Mouse (Mus musculus): Measurements from ENCODE around the gene Enpp1. TPM values are rescaled to one million over a fixed set of nuclear protein-coding genes. Genes with fewer than 3 reads are reported as not detected.

Gene Enpp1
- total and polyA plus RNA-seq, 3 experiments: 0.12 to 0.15 TPM; not detected in 1

GRCm38 (mm10) chr10:24677681-24678080 is 34.3 kb downstream of the Enpp1 start:
- H3K27ac ChIP-seq (ENCODE audit: control insufficient read depth, low read depth, low read length): no peak overlapping the region
- H3K9me3 ChIP-seq (replicated peaks; ENCODE audit: insufficient read depth, low read length): no peaks in the 10 kb centered on the region
- no peaks in the 10 kb centered on the region for H3K4me1 ChIP-seq (ENCODE audit: control insufficient read depth in 1 of 2, insufficient read depth in 2 of 2, low read length in 2 of 2)
- H3K79me2 ChIP-seq (ENCODE audit: control insufficient read depth, insufficient read depth, low read length, poor library complexity): no peaks in the 10 kb centered on the region
- no peak overlapping the region for H3K4me3 ChIP-seq (ENCODE audit: control insufficient read depth in 1 of 2, insufficient read depth in 1 of 2, low read depth in 2 of 2, low read length in 2 of 2)
- TF ChIP-seq ZKSCAN1 (IDR thresholded peaks at IDR 0.05; ENCODE audit: low read depth, low read length): no peak
- TF ChIP-seq RCOR1 (IDR thresholded peaks at IDR 0.05; ENCODE audit: low read depth, low read length): no peak
- TF ChIP-seq MAFK (IDR thresholded peaks at IDR 0.05; ENCODE audit: borderline replicate concordance, low read depth, low read length): no peak
- TF ChIP-seq RAD21 (IDR thresholded peaks at IDR 0.05; ENCODE audit: low read depth, low read length): no peak
- TF ChIP-seq KAT2A (conservative IDR thresholded peaks at IDR 0.05; ENCODE audit: low read depth, low read length): no peak
- no peak for TF ChIP-seq ZC3H11A (IDR thresholded peaks at IDR 0.05; ENCODE audit: low read depth, low read length)
- no peak for TF ChIP-seq ZMIZ1 (IDR thresholded peaks at IDR 0.05; ENCODE audit: low read depth, low read length)
- no peak for TF ChIP-seq TAL1 (IDR thresholded peaks at IDR 0.05; ENCODE audit: low read length)
- TF ChIP-seq JUND (IDR thresholded peaks at IDR 0.05; ENCODE audit: low read depth, low read length): no peak
- no peak for TF ChIP-seq UBTF (IDR thresholded peaks at IDR 0.05; ENCODE audit: borderline replicate concordance, insufficient read depth, low read depth, low read length)
- no peak for TF ChIP-seq ZNF384 (IDR thresholded peaks at IDR 0.05; ENCODE audit: low read depth, low read length)
- no peaks in the 10 kb centered on the region for H3K36me3 ChIP-seq (ENCODE audit: control insufficient read depth in 1 of 2, insufficient read depth in 2 of 2, low read length in 2 of 2)
- H3K9ac ChIP-seq (ENCODE audit: control insufficient read depth, low read depth, low read length, poor library complexity, severe bottlenecking): no peak overlapping the region
- no peak for DNase-seq (ENCODE audit: low read depth, low spot score)
- H3K27me3 ChIP-seq (ENCODE audit: control insufficient read depth in 1 of 2, insufficient read depth in 2 of 2, low read length in 2 of 2): no peaks in the 10 kb centered on the region; a peak in 2 of 4 replicates

GRCm38 (mm10) chr10:24674261-24674660 is 37.7 kb downstream of the Enpp1 start:
- H3K36me3 ChIP-seq (ENCODE audit: control insufficient read depth in 1 of 2, insufficient read depth in 2 of 2, low read length in 2 of 2): no peaks in the 10 kb centered on the region
- no peak for TF ChIP-seq ZC3H11A (IDR thresholded peaks at IDR 0.05; ENCODE audit: low read depth, low read length)
- no peak for TF ChIP-seq KAT2A (conservative IDR thresholded peaks at IDR 0.05; ENCODE audit: low read depth, low read length)
- TF ChIP-seq CHD2 (IDR thresholded peaks at IDR 0.05; ENCODE audit: low read length): no peak
- no peak for TF ChIP-seq GATA1 (IDR thresholded peaks at IDR 0.05; ENCODE audit: low read depth, low read length)
- no peak for TF ChIP-seq TAL1 (IDR thresholded peaks at IDR 0.05; ENCODE audit: low read length)
- no peak for TF ChIP-seq ZMIZ1 (IDR thresholded peaks at IDR 0.05; ENCODE audit: low read depth, low read length)
- no peak for TF ChIP-seq MAX (IDR thresholded peaks at IDR 0.05; ENCODE audit: low read length)
- no peak for TF ChIP-seq MYB (IDR thresholded peaks at IDR 0.05; ENCODE audit: low read depth, low read length)
- no peak for TF ChIP-seq MXI1 (IDR thresholded peaks at IDR 0.05; ENCODE audit: low read depth, low read length)
- no peak for TF ChIP-seq USF2 (IDR thresholded peaks at IDR 0.05; ENCODE audit: borderline replicate concordance in 1 of 2, insufficient read depth in 1 of 2, low read depth in 1 of 2, low read length in 2 of 2)
- no peak for TF ChIP-seq RAD21 (IDR thresholded peaks at IDR 0.05; ENCODE audit: low read depth, low read length)
- TF ChIP-seq MEF2A (IDR thresholded peaks at IDR 0.05; ENCODE audit: extremely low read depth, insufficient replicate concordance, low read depth, low read length, poor library complexity, severe bottlenecking): no peak
- TF ChIP-seq POLR2A (IDR thresholded peaks at IDR 0.05; ENCODE audit: control insufficient read depth in 1 of 2, insufficient read depth in 1 of 2, low read depth in 1 of 2, low read length in 2 of 2, poor library complexity in 1 of 2): no peak
- no peak for TF ChIP-seq NELFE (IDR thresholded peaks at IDR 0.05; ENCODE audit: low read depth, low read length)
- no peak for TF ChIP-seq E2F4 (IDR thresholded peaks at IDR 0.05; ENCODE audit: borderline replicate concordance, low read depth, low read length)
- TF ChIP-seq POLR2AphosphoS5 (IDR thresholded peaks at IDR 0.05; ENCODE audit: borderline replicate concordance, low read depth, low read length): no peak

More at GRCm38 (mm10) chr10:24674261-24674660, 37.7 kb downstream of the Enpp1 start:
- Histone ChIP-seq H3K9ac (ENCODE audit: control insufficient read depth, low read depth, low read length, poor library complexity, severe bottlenecking) (no peak overlapping the region), H3K79me2 (ENCODE audit: control insufficient read depth, insufficient read depth, low read length, poor library complexity) (no peaks in the 10 kb centered on the region), H3K4me3 (ENCODE audit: control insufficient read depth in 1 of 2, insufficient read depth in 1 of 2, low read depth in 2 of 2, low read length in 2 of 2) (no peak overlapping the region), H3K27ac (ENCODE audit: control insufficient read depth, low read depth, low read length) (no peak overlapping the region), H3K9me3 (replicated peaks; ENCODE audit: insufficient read depth, low read length) (no peaks in the 10 kb centered on the region), H3K4me1 (ENCODE audit: control insufficient read depth in 1 of 2, insufficient read depth in 2 of 2, low read length in 2 of 2) (no peaks in the 10 kb centered on the region), H3K27me3 (ENCODE audit: control insufficient read depth in 1 of 2, insufficient read depth in 2 of 2, low read length in 2 of 2) (no peaks in the 10 kb centered on the region; a peak in 1 of 4 replicates)
- DNase-seq (ENCODE audit: low read depth, low spot score): no peak

Measured in MEL (cell line).